Mouse (Mus musculus): ENCODE results near the gene H2-K1.
A peak's percentile ranks its signal among the peaks of the same experiment; 100 is the strongest.
"Not testable (repeated sequence)": the region's sequence is repeated elsewhere in the genome, so short reads cannot be mapped to it uniquely, and the experiment has no call there.

H2-K1 gene

GRCm38 (mm10) chr17:33953961-33954565 lies 46.1 kb downstream of the H2-K1 start:
- no peak for DNase-seq

- no peak for DNase-seq
Observed at GRCm38 (mm10) chr17:33953310-33953709, 46.8 kb downstream of the H2-K1 start.

GRCm38 (mm10) chr17:33952879-33953278 lies 47.3 kb downstream of the H2-K1 start:
- DNase-seq, result no peak

- not testable (repeated sequence) for DNase-seq
Observed at GRCm38 (mm10) chr17:33952015-33952414, 48.1 kb downstream of the H2-K1 start.

GRCm38 (mm10) chr17:33951021-33951946 lies 48.9 kb downstream of the H2-K1 start, which contains the start of gene B3galt4:
Gene B3galt4 (minus strand): TSS chr17:33951488.
- peak; percentile 73 for DNase-seq

- no peak for DNase-seq
Observed at GRCm38 (mm10) chr17:33950131-33950625, 50.0 kb downstream of the H2-K1 start.

- DNase-seq, result peak; percentile 30
Observed at GRCm38 (mm10) chr17:33948905-33949537, 51.1 kb downstream of the H2-K1 start.

- DNase-seq, result no peak
Observed at GRCm38 (mm10) chr17:33948090-33948904, 51.9 kb downstream of the H2-K1 start.

- DNase-seq, result no peak
Observed at GRCm38 (mm10) chr17:33947430-33948089, 52.6 kb downstream of the H2-K1 start.

Data from cerebellum, adult 11-12 months (tissue).